Mouse (Mus musculus) left cerebral cortex, postnatal 14 days (tissue): ENCODE measurements around the gene Bmper. TPM values are rescaled to one million over a fixed set of nuclear protein-coding genes. Genes with fewer than 3 reads are reported as not detected.

Experiments used
- DNase-seq, 2 experiments: peaks; one replicate each; pipeline ENCODE4 v3.0.0; 2021 to 2022; ENCODE audit warnings: low spot score in 2 of 2, mixed read lengths in 1 of 2
- intact Hi-C: fragments of 180-260 bp; cut with DNase I; formaldehyde crosslinking; loops from one replicate; pipeline ENCODE4 v1.15.1; 2025
- total RNA-seq, 2 experiments: library from RNA; stranded (reverse); gene quantifications; 2 replicates each; pipeline ENCODE4 v1.2.3; 2021

Gene Bmper
- total RNA-seq, 2 experiments from 2014 or later: 5.0 to 5.3 TPM

DNA sequence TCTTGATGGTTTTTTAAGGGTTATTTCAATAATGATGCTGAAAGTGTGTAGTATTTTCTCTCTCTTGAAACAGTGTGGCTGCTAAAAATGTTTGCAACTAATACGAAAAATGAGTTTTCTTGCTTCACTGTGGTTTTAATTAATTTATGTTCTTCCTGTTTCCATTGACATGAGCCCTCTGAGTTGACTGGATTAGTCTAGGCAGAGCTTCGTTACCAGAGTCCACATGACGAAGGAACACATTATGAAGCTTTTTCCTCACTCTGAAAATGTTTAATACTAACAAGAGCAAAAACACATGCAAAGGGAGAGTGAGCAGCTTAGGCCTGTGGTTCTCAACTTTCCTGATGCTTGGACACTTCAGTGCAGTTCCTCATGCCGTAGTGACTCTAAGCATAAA is 53.4 kb downstream of the Bmper start:
- DNase-seq: no peak
- intact Hi-C loops: no loop called here

DNA sequence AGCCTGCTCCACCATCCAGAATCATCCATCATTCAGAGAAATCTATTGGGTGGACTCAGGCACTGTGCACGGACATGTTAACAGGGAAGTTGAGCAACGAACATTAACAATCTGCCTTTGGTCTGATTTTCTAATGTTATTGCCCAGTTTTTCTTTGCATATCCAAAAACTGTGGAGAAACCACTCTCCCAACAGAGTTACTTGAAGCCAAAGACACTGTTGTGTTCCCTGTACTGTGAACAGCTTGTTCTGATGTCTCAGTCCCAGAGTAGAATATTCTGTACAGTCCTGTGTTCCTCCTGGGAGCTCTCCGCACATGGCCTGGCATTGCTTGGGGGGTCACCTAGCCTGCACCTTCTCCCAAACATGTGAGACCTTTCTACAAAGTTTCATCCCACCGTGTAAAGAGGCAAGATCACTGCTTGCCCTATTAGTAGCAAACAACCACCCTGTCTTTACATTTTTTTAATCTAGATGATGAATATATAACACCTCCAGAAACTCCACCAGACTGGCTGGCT is 62.1 kb downstream of the Bmper start:
- DNase-seq: no peak
- intact Hi-C loops: no loop called here

GRCm38 (mm10) chr9:23293574-23293973 is 70.7 kb downstream of the Bmper start:
- DNase-seq: no peak
- intact Hi-C loops: no loop called here

DNA sequence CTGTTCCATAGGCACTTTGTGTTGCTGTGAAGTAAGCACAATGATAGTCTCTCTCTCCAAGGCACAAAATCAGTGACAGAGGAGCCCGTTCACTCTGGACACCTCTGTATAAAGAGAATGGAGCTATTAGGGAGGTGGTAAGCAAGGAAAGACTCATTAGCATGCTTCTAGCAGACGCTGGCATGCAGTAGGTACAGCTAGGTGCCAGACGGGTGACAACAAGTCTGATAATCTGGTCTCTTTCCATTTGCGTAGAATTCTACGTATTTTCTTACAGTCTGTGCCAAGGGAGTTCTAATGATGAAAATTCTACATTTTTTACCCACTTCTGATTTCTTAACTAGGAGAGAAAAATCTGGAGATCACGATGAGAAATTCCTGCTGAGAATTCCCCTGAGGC is 72.7 kb downstream of the Bmper start:
- intact Hi-C loops: no loop called here

DNA sequence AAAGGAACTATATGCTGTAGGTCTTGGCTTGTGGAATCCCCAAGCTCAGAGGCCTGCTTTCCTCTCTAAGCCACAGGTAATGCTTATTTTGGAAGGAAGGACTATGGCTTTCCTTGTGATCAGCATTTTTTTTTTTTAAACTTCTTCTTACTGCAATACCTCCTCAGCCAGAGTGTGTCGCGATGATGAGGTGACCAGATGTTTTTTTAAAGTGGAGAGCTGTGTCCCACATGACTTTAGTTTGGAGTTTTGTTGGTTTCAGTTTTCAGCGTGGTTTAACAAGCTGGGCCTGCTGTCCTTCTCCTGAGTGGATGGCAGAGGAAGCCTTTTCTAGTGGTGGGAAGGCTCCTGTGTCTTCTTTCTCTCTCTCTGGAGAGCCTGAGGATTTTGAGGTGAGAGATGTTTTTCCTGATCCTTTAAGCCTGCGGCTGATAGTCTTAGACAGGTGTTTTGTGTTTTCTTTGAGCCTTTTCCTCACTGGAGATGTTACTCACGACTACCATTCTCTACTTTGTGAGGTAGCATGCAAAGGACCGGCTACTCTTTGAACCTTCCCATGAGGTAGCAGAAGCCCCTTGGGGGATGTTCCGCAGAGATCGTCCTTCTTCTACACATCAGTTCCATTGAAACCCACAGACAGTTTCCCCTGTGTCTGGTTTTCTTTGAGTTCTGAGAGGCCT is 74.8 kb downstream of the Bmper start:
- DNase-seq: no peak
- intact Hi-C loops: no loop called here

More for the DNA sequence above, 72.7 kb downstream of the Bmper start:
- no peak for DNase-seq

- no peak for DNase-seq
- intact Hi-C loops: no loop called here
Measured at GRCm38 (mm10) chr9:23300376-23300775, 77.5 kb downstream of the Bmper start.

DNA sequence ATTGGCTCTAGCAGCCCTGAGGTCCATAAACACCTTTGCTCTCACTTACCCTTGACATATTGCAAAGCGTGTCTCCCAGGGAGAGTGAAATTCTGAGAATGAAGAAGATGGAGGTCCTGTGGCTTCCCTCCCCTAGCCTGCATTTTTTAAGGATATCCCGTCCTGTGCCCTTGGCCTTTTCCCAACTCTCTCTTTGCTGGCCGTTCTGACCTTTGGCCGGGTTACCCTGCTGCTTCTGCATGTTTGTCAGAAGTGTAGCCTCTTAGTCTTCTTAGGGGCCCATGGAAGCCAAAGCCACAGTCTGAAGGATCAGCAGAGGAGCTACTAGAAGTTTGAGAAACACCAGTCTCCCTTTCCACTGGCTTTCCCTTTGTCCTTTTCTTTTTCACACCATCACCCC is 82.8 kb downstream of the Bmper start:
- intact Hi-C loops: no loop called here
- no peak for DNase-seq

DNA sequence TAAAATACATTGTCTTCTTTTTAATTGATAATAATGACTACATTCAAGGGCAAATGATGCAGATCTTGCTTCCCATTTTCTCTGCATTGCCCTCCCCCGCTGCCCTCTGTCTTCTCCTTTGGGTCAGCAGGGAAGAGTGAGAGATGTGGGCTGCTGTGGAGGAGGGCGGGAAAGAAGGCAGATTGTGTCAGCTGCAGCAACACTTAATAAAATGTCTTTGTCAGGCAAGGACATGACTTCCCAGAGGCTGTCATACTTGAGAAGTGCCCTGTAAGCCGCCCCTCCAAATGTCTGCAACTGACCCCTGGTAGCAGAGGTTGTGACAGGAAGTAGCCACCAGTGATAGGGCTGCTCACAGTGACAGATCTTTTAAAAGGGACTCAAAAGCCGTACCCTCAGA is 83.3 kb downstream of the Bmper start:
- no peak for DNase-seq
- intact Hi-C loops: no loop called here

- no peak for DNase-seq
- intact Hi-C loops: no loop called here
Measured at GRCm38 (mm10) chr9:23307835-23308234, 85.0 kb downstream of the Bmper start.

GRCm38 (mm10) chr9:23310953-23311352 is 88.1 kb downstream of the Bmper start:
- intact Hi-C loops: no loop called here

GRCm38 (mm10) chr9:23311956-23312355 is 89.1 kb downstream of the Bmper start:
- intact Hi-C loops: no loop called here
- DNase-seq: no peak

More at GRCm38 (mm10) chr9:23310953-23311352, 88.1 kb downstream of the Bmper start:
- DNase-seq: no peak

DNA sequence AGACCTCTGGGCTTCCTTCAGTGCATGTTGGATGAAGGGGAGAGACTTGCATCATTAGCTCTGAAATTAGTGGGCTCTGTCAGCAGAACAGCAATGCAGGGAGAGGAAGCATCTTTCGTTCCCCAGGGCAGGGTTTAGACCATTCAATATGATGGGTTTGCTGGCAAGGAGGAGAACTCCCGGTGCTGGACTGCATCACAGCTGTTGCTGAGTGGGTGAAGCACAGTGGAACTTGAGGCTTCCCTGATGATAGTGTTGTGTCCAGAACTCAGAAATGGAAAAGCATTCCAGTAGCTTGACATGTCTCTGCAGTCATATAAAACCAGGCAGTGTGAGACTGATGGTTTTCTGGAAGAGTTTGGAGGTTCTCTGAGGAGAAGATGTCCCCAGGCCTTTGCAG is 90.0 kb downstream of the Bmper start:
- DNase-seq: no peak
- intact Hi-C loops: no loop called here

DNA sequence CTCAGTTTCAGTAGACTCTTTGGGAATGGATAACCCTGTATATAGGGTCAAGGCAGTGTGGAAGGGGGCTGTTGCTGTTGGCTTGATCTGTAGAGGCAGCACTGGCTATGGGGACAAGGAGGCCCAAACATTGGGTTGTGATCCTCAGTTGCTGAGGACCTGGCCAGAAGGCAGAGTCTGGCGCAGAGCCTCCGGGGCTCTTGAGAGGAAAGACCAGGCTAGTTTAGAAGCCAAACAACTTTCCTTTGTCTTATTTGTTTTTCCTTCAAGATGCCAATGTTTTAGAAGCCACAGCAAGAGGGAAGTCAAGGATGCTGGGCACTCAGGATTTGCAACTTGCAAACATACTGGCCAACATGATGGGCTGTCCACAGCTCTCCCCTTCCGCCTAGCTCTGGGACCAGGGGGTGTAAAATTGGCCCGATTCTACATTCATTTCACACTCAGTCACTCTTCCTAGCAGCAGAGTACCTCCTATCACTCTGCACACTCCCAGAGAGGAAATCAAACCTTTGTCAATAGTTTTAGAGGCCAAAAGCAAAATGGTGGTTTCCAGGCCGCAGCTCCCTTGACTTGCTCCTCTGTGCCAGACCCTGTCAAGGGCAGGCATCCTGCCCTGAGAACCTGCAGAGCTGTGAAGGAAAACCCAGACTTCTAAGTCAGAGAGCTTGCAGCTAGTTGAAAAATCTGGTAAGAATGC is 92.9 kb downstream of the Bmper start:
- DNase-seq: no peak
- intact Hi-C loops: no loop called here

- intact Hi-C loops: no loop called here
- DNase-seq: no peak
Measured at GRCm38 (mm10) chr9:23327830-23328229, 105.0 kb downstream of the Bmper start.

DNA sequence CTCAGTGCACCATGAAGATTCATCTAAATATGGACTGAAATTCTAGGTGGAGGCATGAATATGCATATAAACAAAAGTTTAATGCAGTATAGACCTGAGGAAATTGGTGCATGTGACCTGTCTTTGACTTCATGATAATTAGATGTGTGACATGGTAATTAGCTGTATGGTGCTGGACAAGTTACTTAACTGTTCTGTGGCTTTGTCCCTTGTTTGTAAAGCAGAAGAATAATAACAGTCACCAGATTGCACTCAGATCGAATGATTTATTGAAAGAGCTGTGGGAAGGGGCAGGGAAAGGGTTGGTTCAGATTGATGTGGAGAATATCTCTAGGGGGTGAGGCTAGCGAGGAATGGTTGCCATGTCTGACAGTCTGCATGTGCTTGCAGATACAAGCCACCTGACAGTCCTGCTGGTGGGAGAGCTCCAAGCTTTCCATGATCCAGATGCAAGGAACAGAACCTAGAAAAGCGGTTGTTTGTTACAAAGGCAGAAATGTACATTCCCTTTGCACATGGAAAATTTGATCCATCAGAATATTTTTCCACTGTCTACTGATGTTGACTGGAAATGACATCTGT is 110.3 kb downstream of the Bmper start:
- intact Hi-C loops: no loop called here

DNA sequence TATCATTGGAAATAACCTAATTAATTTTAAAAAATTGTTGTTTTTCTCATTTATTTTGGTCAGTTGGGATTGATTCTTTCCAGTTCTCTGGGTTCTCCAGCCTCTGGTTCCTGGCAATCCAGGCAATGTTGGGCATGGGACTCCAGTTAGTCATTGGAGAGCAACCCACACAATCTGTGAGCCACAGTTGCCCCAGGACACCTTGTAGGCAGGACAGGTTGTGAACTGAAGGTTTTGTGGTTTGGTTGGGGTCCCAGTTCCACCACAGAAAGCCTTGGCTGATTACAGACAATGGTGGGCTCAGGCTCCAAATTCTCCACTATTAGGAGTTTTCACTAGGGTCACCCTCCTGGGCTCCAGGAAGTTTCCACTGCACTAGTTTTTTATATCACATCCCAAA is 117.7 kb downstream of the Bmper start:
- intact Hi-C loops: no loop called here
- DNase-seq: no peak

More for the DNA sequence above, 110.3 kb downstream of the Bmper start:
- DNase-seq: no peak

- intact Hi-C loops: no loop called here
- DNase-seq: no peak
Measured at GRCm38 (mm10) chr9:23341246-23341645, 118.4 kb downstream of the Bmper start.

- intact Hi-C loops: no loop called here
- DNase-seq: no peak
Measured at GRCm38 (mm10) chr9:23344353-23344752, 121.5 kb downstream of the Bmper start.

- intact Hi-C loops: no loop called here
- DNase-seq: no peak
Measured at GRCm38 (mm10) chr9:23345093-23345844, 122.4 kb downstream of the Bmper start.

- intact Hi-C loops: no loop called here
Measured at GRCm38 (mm10) chr9:23349603-23350002, 126.7 kb downstream of the Bmper start.

More at GRCm38 (mm10) chr9:23349603-23350002, 126.7 kb downstream of the Bmper start:
- no peak for DNase-seq
